Mouse (Mus musculus) ovary, postnatal 10 days (tissue): ENCODE measurements around the gene Nsl1.
A peak's percentile ranks its signal among the peaks of the same experiment; 100 is the strongest.
"Not testable (repeated sequence)": the region's sequence is repeated elsewhere in the genome, so short reads cannot be mapped to it uniquely, and the experiment has no call there.

Experiments
- DNase-seq: peaks from one replicate; pipeline ENCODE4 v3.0.0; 2022; ENCODE audit warnings: low spot score

The Nsl1 gene

DNA sequence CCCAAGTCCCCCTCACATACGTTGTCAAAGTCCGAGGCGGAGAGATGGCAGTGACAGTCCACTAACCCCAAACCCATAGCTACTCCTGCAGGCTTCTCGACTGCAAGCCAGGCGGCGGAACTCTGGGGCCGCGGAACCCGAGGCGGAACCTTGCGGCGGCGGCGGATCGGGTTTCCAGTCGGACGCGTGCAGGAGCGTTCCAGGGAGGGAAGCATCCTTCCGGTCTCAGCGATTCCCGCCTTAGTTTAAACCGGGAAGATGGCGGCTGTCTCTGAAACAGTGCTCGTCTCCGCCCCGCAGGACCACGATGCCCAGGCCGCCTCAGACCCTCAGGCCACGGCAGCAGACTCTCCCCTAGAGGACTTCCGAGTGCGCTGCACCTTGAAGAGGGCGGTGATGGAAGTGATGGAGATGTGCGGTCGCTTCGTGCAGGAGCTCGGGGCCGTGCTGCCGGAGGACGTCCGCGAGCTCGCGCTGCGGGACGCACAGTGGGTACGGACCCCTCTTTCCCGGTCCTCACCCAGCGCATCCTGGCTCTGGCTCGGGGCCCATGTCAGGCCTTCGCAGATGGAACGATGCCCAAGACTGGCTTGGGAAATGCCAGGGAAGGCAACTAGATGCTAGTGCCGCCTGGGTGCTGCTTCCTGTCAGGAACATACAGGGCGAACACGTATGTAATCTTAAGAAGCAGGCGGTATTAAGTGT lies at the start of gene Nsl1, which contains the start of gene Tatdn3:
TSS of gene Nsl1 (plus strand) at position 232 of the 705 bp plus-strand sequence.
TSS of gene Tatdn3 (minus strand) at position 152 of the 705 bp plus-strand sequence.
- peak; percentile 94 for DNase-seq

DNA sequence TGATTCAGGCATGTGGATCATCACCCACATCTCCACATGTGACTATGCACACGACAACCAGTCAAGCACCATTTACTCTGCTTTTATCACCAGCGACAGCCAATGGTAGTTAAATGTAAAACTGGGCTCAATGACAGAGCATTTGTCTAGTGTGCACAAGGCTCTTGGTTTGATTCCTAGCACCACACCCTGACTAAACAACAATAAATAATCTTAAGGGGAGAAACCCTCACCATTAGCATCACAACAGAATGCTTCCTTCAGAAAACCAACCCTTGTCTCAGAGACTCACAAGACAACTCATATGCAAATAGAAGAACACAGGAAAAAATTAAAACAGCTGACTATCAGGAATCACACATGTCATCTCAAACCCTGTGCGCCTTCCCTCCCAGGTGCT lies 48.5 kb upstream of the Nsl1 start:
- DNase-seq, result no peak

DNA sequence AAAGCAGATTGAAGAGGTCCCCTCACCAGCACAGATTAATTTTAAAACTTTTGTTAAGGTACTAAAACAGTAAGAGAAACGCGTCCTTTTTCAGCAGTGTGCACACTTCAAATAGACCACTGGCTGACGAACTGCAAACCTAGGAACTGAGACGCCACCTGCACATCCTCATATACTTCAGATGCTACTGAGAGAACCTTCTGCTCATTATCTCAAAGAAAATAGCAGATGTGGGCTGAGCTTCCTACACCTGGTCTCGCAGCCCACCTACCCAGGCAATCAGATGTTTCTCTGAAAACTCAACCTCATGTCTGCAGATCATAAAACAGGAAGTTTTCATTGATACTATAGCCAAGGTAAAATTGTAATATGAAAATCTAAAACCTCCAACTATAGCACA lies 43.0 kb upstream of the Nsl1 start:
- no peak for DNase-seq

DNA sequence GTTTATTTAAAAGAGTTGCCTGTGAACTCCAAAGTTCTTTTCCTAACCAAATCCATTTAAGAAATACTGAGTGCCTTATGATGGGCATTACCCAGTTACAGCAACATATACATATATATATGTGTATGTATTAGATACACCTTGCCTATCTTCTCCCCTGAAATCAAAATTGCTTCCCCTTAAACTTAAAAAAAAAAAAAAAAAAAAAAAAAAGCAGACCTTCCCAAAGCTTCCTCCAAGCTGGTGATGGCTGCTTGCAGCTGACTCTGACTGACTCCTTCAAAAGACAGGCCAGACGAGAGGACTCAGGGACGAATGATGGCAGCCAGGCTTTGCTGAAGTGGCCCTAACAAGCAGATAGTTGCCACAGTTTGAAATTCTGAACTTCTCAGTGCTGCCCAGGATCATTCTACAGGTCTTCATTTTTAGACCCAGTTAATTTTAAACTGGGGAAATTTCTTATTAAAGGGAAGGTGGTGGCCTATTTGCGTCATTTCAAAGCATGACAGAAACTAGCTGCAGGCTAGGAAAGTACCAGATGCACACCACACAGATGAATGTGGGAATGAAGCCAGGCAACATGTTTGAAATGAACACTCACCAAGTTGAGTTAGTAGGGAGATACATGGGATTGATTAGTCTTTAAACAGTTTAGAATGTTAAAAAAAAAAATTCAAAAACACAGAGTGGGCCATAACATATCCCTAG lies 42.4 kb upstream of the Nsl1 start:
- DNase-seq, result no peak

DNA sequence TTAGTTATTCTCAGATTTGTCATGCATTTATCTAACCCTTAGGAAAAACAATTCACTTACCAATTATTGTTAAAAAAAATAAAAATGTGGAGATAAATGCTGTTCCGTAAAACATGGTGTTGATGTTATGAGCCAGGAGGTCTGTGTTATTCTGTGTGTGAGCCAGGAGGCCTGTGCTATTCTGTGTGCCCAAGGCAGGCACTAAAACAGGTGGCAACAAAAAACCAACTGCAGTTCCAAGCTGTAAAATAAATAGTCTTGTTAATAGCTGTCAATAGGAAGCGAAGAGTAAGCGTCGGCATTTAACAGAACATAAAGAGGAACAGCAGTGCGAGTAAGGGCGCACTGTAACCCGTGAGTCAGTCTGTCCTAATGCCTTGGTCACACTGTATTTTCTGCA lies 41.8 kb upstream of the Nsl1 start:
- DNase-seq, result no peak

DNA sequence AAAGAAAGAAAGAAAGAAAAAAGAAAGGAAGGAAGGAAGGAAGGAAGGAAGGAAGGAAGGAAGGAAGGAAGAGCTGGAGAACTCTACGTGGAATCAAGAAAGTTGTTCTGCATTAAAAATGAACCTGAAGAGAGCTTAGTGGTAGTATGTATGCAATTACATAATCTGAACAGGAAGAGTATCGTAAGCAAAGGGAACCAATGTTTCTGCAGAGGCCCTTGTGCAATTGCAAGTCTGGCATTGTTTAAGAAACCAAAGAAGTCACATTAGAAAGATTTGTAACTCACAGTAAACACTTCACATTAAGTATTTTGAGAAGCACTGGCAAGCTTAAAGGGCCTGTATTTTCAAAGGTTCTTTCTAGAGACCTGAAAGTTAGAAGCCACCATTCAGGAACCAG lies 39.7 kb upstream of the Nsl1 start:
- DNase-seq, result no peak

DNA sequence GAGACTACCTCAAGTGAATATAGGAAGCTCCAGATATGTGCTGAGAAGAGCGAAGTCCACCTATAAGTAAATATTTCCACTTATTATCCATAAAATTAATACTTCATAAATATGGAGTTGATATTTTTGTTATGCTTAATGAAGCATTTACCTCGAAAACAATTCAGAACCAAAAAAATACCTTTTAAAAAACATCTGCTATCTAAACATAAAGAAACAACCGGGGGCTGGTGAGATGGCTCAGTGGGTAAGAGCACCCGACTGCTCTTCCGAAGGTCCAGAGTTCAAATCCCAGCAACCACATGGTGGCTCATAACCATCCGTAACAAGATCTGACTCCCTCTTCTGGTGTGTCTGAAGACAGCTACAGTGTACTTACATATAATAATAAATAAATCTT lies 39.0 kb upstream of the Nsl1 start:
- not testable (repeated sequence) for DNase-seq

DNA sequence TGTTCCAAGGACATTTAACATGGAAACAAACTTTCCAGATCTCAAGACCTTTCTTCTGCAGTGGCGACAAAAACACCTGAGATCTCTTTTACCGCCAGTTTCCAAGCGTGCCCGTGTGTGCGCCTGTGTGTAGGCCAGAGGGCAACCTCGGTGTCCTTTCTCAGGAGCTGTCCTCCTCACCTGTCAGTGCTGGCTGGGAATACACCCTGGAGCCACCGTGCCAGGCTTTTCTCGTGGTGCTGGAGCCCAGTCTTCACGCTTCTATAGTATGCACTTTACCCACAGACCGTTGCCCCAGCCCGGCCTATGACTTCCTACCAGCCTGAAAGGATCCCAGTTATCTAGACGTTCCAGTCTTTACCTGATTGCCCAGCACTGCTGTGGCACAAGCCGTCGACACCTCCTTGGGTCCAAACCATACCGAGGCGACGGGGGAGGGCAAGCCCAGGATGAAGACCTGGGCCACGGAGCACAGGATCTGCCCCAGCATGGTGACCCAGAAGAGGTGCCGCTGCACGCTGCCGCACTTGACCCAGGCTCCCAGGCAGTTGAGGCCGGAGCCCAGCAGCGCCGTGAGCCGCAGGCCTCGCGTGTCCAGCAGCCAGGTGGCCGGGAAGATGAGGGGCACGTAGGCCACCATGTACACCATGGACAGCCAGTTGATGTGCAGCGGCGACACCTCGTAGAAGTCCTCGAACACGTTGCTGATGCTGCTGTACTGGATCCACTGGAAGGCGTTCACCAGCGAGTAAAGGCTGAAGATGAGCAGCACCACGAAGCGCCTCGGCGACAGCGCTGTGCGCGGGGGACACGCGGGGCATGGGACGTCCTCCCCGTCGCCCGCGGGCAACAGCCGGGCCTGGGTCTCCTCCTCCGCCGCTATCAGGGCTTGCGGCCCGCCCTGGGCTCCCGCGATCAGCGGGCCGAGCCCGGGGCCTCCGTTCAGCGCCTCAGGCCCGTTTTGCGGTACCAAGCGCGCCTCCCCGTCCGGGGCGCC lies 37.5 kb upstream of the Nsl1 start:
- no peak for DNase-seq

DNA sequence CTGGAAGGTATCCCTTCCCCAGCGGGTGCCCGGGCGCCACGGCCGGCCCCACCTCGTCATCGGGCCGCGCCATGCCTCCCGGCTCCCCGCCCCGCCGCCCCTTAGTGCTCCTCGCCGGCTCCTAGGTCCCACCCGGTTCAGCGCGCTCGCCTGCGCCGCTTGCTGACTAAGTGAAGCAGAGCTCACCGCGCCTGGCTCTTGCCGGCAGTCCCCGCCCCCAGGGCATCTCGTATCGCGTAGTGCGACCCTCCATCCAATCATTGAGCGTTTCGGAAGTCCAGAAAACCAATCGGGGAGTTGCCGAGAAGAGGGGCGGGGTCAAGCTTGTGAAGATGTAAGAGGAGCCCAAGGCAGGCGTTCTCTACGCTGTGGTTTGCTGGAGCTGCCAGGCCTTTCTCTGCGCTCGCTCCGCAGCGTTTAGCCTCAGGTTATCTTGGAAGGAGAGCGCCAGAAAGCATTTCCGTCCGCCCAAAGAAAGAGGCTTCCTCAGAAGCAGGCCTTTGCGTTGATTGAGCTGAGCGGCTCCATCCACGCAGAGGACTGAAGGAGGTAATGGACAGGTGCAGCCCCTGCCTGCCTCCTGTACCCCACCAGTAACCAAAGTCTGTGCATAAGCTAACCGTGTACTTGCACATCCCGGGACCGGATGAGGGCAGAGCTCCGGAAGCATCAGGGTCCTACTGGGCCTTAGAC lies 36.6 kb upstream of the Nsl1 start, which contains the start of gene Flvcr1:
TSS of gene Flvcr1 (minus strand) at position 138 of the 693 bp plus-strand sequence.
- DNase-seq, result peak; percentile 90

DNA sequence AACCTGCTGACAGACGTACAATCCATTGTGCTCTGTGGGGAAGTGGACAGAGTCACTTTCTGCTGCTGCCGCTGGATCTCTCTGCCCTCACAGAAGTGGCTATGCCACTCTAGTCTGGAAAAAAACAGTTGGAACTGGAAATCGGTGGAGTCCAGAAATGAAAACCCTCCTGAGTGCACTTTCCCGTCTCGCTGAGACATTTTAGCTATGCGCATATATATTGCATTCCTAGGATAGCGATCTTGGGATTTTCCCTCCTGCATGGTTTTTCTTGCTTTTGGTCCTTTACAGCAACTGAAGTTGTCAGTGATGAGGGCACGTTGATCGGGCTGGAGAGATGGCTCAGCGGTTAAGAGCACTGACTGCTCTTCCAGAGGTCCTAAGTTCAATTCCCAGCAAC lies 32.6 kb upstream of the Nsl1 start:
- DNase-seq, result no peak

DNA sequence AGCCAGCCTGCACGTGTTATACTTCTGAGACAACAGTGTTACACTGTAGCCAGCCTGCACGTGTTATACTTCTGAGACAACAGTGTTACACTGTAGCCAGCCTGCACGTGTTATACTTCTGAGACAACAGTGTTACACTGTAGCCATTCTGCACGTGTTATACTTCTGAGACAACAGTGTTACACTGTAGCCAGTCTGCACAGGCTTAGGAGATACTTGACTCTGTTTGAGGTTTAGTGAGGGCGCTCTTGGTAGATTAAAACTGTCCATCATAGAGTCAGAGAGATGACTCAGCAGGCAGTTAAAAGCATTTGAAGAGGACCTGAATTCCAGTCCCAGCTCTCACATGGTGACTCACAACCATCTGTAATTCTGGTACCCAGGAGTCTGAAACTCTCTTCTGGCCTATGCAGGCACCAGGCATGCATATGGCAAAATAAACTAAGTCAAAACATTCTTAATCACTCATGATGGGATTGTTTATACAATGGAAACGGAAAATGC lies 31.8 kb upstream of the Nsl1 start:
- DNase-seq, result not testable (repeated sequence)

DNA sequence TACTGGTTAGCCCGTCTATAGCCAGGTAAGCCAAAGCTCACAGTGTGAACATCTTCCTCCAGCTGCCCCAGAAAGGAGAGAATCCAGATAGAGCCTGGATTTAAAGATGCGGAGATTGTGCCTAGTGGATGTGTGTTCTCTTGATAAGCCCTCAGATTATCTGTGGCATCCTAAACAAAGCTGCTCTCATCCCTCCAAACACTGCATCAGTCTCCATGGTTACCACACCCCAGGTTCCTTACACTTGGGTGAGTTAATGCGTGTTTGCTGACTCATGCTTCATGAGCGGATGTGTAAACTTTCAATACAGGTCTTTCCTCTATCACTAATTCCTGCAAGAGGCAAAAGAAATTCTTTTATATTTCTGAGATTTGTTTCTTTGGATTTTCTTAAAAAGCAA lies 27.2 kb upstream of the Nsl1 start:
- DNase-seq, result no peak

DNA sequence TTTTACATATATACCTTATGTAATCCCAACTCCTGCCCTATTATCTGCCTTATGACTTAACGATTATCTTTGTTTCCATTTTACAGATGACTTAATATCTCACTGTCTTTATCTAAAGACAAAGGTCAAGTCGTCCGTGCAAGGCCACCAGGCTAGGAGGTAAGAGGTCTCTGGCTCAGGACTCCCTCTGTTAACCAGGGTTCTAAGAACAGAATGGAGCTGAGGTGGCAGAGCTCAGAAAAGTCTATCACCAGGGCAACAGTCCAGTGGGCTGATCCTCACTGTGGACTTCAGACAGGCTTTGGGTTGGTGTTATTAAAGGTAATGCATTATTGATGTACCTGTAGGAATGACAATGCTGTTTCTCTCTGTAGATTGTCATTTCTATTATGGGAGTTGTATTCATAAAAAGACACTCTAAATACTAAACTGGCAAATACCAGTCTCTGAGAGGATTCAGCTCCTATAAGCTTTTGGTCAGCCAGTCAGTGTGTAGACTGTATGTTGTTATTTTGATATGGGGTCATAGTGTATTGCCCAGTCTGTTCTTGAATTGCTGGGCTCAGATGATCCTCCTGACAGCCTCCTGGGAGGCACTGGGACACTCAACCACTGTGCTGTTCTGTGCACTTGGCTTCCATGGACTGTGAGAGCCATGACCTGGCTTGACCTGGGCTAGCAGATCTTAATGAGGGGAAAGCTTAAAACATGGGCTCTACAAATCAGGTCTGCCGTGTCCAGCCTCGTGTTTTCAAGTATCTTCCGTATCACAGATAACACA lies 26.1 kb upstream of the Nsl1 start, which contains the start of gene Spata45:
TSS of gene Spata45 (plus strand) at position 86 of the 781 bp plus-strand sequence.
- DNase-seq, result no peak

DNA sequence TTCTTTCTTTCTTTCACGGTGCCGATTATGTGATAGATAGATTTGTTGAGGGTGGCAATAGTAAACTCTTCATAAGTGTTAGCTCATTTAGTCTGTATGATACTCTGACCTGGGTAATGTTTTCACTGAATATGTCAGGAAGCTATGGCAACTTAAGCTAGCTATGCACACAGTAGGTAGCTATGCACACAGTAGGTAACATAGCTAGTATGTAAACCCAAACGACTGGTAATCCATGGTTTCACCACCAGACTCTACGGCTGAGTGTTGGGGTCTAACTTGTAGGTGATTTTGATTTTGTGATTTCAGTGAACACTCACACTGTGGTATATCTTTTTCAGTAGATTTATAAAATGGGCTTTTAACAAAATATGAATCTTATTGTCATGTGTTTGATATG lies 24.8 kb upstream of the Nsl1 start:
- no peak for DNase-seq

DNA sequence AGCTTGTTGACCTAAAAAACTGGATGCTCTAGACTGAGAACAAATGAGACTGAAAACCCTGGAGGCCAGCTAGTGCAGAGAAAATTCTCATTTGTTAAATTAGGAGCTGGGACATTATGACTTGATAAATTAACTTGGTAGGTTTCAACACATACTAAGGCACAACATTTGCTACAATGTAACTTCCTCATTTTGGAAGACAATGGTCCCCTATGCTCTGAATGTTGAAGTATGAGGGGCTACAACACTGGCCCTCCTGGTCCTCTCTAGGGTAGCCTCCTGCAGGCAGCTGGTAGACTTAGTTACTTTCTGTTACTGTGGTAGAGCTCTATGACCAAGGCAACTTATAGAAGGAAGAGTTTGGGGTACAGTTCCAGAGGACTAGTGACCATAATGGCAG lies 21.5 kb upstream of the Nsl1 start:
- DNase-seq, result no peak

DNA sequence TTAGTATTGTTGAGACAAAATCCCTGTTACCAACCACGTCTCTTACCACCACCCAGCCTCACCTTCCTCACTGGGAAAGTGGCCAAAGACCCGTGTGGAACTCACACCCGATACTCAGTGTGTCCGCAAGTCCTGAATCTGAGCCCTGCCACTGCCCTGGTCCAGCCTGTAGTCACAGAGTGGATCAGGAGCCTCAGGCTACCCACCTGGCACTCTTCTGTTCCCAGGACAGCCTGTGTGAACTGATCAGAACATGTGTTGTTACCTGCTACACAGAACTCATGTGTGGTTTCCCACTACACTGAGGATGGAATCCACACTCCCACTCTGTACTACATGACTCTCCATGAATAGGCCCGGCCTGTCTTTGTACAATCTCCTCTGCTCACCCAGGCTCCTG lies 20.7 kb upstream of the Nsl1 start:
- no peak for DNase-seq

DNA sequence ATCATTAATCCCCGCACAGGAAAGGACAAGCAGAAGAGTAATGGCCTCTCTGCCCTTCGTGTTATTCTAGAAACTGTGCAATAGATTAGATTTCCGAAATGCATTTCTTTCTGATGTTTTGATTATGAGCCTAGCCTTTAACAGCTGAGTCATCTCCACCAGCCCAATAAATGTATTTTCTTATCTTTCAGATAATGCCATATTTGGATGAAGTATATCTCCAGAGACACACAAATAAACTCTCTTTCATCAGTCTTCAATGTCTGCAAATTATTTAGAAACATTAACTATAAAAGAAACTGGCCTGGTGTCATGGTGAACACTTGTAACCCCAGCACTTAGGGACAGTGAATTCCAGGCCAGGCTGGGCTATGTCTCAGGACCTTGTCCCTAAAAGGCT lies 20.1 kb upstream of the Nsl1 start:
- DNase-seq, result no peak

DNA sequence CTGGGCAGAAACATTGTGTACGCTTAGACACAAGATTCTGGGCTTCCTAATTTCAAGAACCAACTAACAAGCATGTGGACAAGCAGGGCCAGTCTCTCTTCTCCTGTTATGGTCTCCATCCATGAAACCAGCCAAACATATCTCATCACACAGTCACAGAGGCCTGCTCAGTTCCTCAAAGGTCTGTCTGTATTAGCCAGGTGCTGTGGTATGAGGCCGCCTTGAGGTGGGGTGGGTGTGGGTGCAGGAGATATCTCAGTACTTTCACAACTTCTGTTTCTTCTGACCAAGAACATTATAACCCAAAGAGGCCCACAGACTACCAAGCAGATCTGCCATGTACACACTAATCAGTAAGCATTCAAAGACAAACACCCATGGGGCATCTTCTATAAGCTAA lies 17.5 kb upstream of the Nsl1 start:
- no peak for DNase-seq

DNA sequence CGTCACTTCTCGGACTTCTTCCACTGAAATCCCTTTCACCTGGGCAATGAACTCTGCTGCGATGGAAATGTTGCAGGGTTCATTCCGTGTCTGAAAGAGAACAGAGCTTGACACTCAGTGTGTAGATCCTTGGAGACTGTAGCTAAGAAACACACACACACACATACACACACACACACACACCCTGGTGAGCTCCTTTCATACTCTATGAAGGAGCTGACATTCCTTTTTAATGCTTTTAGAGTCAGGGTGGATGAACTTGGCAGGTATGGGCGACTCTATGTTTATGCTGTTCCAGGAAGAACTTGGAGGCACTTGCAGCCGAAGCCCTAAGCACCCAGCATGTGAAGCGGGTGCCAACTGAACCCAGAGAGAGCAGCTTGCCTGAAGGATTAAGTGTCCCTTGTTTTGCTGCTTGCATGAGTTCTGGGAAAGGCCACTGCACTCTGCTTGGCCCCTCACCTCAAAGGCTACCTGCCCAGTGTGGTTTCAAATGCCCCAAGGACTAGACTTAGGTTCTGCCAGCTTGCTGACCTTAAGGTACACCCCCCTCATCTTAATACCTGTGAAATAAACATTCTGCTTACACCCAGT lies 16.5 kb upstream of the Nsl1 start:
- DNase-seq, result no peak

DNA sequence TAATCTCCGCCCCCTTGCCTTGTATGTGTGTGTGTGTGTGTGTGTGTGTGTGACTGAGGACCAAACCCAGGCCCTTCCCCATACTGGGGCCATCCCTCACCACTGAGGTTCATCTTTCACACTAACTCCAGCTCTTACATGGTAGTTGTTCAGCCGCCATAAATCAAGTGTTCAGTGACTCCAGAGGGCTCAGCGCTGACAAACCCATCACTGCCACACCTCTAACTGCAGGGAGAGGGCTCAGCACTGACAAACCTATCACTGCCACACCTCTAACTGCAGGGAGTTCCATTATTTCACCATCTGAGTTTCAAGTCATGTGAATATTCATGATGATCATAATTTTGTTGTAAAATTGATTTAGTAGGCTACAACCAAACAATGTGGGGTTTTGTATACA lies 9.3 kb upstream of the Nsl1 start:
- DNase-seq, result no peak
